ENCODE assay signal across 10 mouse cellular contexts in genomic region chr10:81175345-81175701, GRCm38 (mm10). TPM values are rescaled to one million over a fixed set of nuclear protein-coding genes. Genes with fewer than 3 reads are reported as not detected.
DNase-seq lines count a peak whose midpoint lies in the region; ATAC-seq and TF ChIP-seq lines count a peak whose summit lies in the region.
"Not testable (repeated sequence)": the region's sequence is repeated elsewhere in the genome, so short reads cannot be mapped to it uniquely, and the experiment has no call there.
"Had no signal": no experiment of that assay in that cellular context is flagged by ENCODE, and none has a peak within 500 bp of the region (broad histone marks: within the 10 kb centered on the region; RNA-seq: fewer than 3 reads in every experiment).

No protein-coding gene starts in this region.

- DNase-seq in embryonic facial prominence, embryonic 10.5 days (ENCODE audit: low spot score); hindbrain, embryonic 10.5 days (ENCODE audit: low spot score); spleen, adult 2 months (ENCODE audit: low read depth in 1 of 2, low spot score in 2 of 2): not testable (repeated sequence)

- TF ChIP-seq CTCF in E14TG2a.4 (conservative IDR thresholded peaks at IDR 0.05; ENCODE audit: low read length); spleen, adult 2 months (IDR thresholded peaks at IDR 0.05; ENCODE audit: extremely low read depth, insufficient read depth, insufficient read length, insufficient replicate concordance): not testable (repeated sequence)

- H3K4me3 ChIP-seq in E14TG2a.4 (replicated peaks; ENCODE audit: low read length): peak overlapping the region; percentile 99
- peak overlapping the region; percentile 58 for H3K4me3 ChIP-seq in embryonic facial prominence, embryonic 10.5 days
- H3K4me3 ChIP-seq in forebrain, embryonic 15.5 days: peak overlapping the region; percentile 36
- peak overlapping the region; percentile 100 for H3K4me3 ChIP-seq in hindbrain, embryonic 10.5 days
- peak overlapping the region; percentile 40 for H3K4me3 ChIP-seq in kidney, embryonic 15.5 days (replicated peaks)
- H3K4me3 ChIP-seq in liver, embryonic 12.5 days: peak overlapping the region; percentile 36
- H3K4me3 ChIP-seq in midbrain, embryonic 12.5 days: peak overlapping the region; percentile 42; the same call in 1 of the 2 replicates
- not testable (repeated sequence) for H3K4me3 ChIP-seq in spleen, adult 2 months (ENCODE audit: extremely low read depth, insufficient read depth, insufficient read length)

- H3K9me3 ChIP-seq in E14TG2a.4 (ENCODE audit: low read length); embryonic facial prominence, embryonic 10.5 days; forebrain, embryonic 15.5 days; hindbrain, embryonic 10.5 days; kidney, embryonic 15.5 days (replicated peaks); liver, embryonic 12.5 days (replicated peaks); midbrain, embryonic 12.5 days: not testable (repeated sequence)

- 20% methylated on average over 4 of the region's 4 CpGs for WGBS in embryonic facial prominence, embryonic 10.5 days
- 7% methylated on average over 4 of the region's 4 CpGs for WGBS in forebrain, embryonic 15.5 days
- WGBS in hindbrain, embryonic 10.5 days: 3% methylated on average over 4 of the region's 4 CpGs
- 10% methylated on average over 4 of the region's 4 CpGs for WGBS in kidney, embryonic 15.5 days
- 8% methylated on average over 4 of the region's 4 CpGs for WGBS in liver, embryonic 12.5 days (ENCODE audit: insufficient replicate concordance)
- 10% methylated on average over 4 of the region's 4 CpGs for WGBS in midbrain, embryonic 12.5 days
- 15% methylated on average over 4 of the region's 4 CpGs for WGBS in spleen, adult 2 months

- H3K4me1 ChIP-seq in E14TG2a.4 (replicated peaks; ENCODE audit: low read depth, low read length): peaks cover 61% of the 10 kb centered on the region
- H3K4me1 ChIP-seq in embryonic facial prominence, embryonic 10.5 days: peaks cover 63% of the 10 kb centered on the region
- peaks cover 58% of the 10 kb centered on the region for H3K4me1 ChIP-seq in forebrain, embryonic 15.5 days
- H3K4me1 ChIP-seq in hindbrain, embryonic 10.5 days (replicated peaks): peaks cover 56% of the 10 kb centered on the region
- H3K4me1 ChIP-seq in kidney, embryonic 15.5 days: peaks cover 62% of the 10 kb centered on the region
- H3K4me1 ChIP-seq in liver, embryonic 12.5 days: peaks cover 68% of the 10 kb centered on the region
- peaks cover 51% of the 10 kb centered on the region for H3K4me1 ChIP-seq in midbrain, embryonic 12.5 days
- H3K4me1 ChIP-seq in spleen, adult 2 months (ENCODE audit: control insufficient read depth, insufficient read depth, insufficient read length): peaks cover 14% of the 10 kb centered on the region; the same call in 1 of the 2 replicates

- peaks cover 37% of the 10 kb centered on the region for H3K36me3 ChIP-seq in E14TG2a.4 (ENCODE audit: insufficient read depth, low read length)
- peaks cover 34% of the 10 kb centered on the region for H3K36me3 ChIP-seq in embryonic facial prominence, embryonic 10.5 days (replicated peaks)
- H3K36me3 ChIP-seq in forebrain, embryonic 15.5 days: peaks cover 29% of the 10 kb centered on the region
- H3K36me3 ChIP-seq in hindbrain, embryonic 10.5 days: peaks cover 33% of the 10 kb centered on the region
- H3K36me3 ChIP-seq in kidney, embryonic 15.5 days: peaks cover 30% of the 10 kb centered on the region
- peaks cover 32% of the 10 kb centered on the region for H3K36me3 ChIP-seq in liver, embryonic 12.5 days
- peaks cover 31% of the 10 kb centered on the region for H3K36me3 ChIP-seq in midbrain, embryonic 12.5 days
- peaks cover 25% of the 10 kb centered on the region for H3K36me3 ChIP-seq in spleen, adult 2 months (ENCODE audit: control insufficient read depth, insufficient read depth, low read length)

- H3K9ac ChIP-seq in forebrain, embryonic 15.5 days (replicated peaks): peak overlapping the region; percentile 54
- peak overlapping the region; percentile 35; the same call in 1 of the 2 replicates for H3K9ac ChIP-seq in kidney, embryonic 15.5 days
- peak overlapping the region; percentile 40; the same call in 1 of the 2 replicates for H3K9ac ChIP-seq in liver, embryonic 12.5 days
- not testable (repeated sequence) for H3K9ac ChIP-seq in midbrain, embryonic 12.5 days (replicated peaks)

- not testable (repeated sequence) for ATAC-seq in forebrain, embryonic 15.5 days (replicated peaks); kidney, embryonic 15.5 days (replicated peaks; ENCODE audit: low FRiP score); liver, embryonic 12.5 days; midbrain, embryonic 12.5 days (ENCODE audit: low FRiP score, low read depth)

- H3K27ac ChIP-seq in embryonic facial prominence, embryonic 10.5 days (replicated peaks): peak overlapping the region; percentile 98
- H3K27ac ChIP-seq in forebrain, embryonic 15.5 days (replicated peaks): peak overlapping the region; percentile 92
- H3K27ac ChIP-seq in hindbrain, embryonic 10.5 days: peak overlapping the region; percentile 98
- peak overlapping the region; percentile 92 for H3K27ac ChIP-seq in kidney, embryonic 15.5 days
- peak overlapping the region; percentile 77 for H3K27ac ChIP-seq in liver, embryonic 12.5 days
- peak overlapping the region; percentile 93 for H3K27ac ChIP-seq in midbrain, embryonic 12.5 days (replicated peaks)
- H3K27ac ChIP-seq in spleen, adult 2 months (ENCODE audit: insufficient read depth, low read length): peak overlapping the region; percentile 52; the same call in 1 of the 2 replicates

- not testable (repeated sequence) for TF ChIP-seq POLR2A in spleen, adult 2 months (IDR thresholded peaks at IDR 0.05; ENCODE audit: low read depth, low read length)

- peak overlapping the region; percentile 74 for H3K4me2 ChIP-seq in forebrain, embryonic 15.5 days (replicated peaks)
- H3K4me2 ChIP-seq in kidney, embryonic 15.5 days: peak overlapping the region; percentile 83
- H3K4me2 ChIP-seq in liver, embryonic 12.5 days: peak overlapping the region; percentile 93
- peak overlapping the region; percentile 61 for H3K4me2 ChIP-seq in midbrain, embryonic 12.5 days (replicated peaks)

- H3K27me3 ChIP-seq in E14TG2a.4 (ENCODE audit: insufficient read depth, low read length); embryonic facial prominence, embryonic 10.5 days (replicated peaks; ENCODE audit: low read depth, poor library complexity, severe bottlenecking); forebrain, embryonic 15.5 days; hindbrain, embryonic 10.5 days (ENCODE audit: insufficient read depth, poor library complexity, severe bottlenecking); kidney, embryonic 15.5 days; liver, embryonic 12.5 days (replicated peaks); midbrain, embryonic 12.5 days; spleen, adult 2 months (ENCODE audit: control insufficient read depth, insufficient read depth, low read length): not testable (repeated sequence)

RNA-seq across cellular contexts. Expression of gene Eef2, which starts 1.1 kb away (rescaled TPM):
- 564 and 572 TPM in 2 replicates for polyA plus RNA-seq in embryonic facial prominence, embryonic 10.5 days (2016; fragmentation: Nextera tagmentation; extraction: Ambion mirVana)
- 633 and 637 TPM in 2 replicates for polyA plus RNA-seq in forebrain, embryonic 15.5 days (2015; fragmentation: Nextera tagmentation; extraction: Ambion mirVana)
- polyA plus RNA-seq in hindbrain, embryonic 10.5 days (2016; fragmentation: Nextera tagmentation; extraction: Ambion mirVana): 495 and 570 TPM in 2 replicates
- polyA plus RNA-seq in kidney, embryonic 15.5 days (2015; fragmentation: Nextera tagmentation; extraction: Ambion mirVana): 563 and 597 TPM in 2 replicates
- polyA plus RNA-seq in liver, embryonic 12.5 days (2016; fragmentation: Nextera tagmentation; extraction: Ambion mirVana): 440 and 450 TPM in 2 replicates
- 531 and 534 TPM in 2 replicates for polyA plus RNA-seq in midbrain, embryonic 12.5 days (2016; fragmentation: Nextera tagmentation; extraction: Ambion mirVana)
- 1,457 and 1,736 TPM in 2 replicates for polyA plus RNA-seq in spleen, adult 2 months (2012; rRNA removed)

RNA-seq across cellular contexts. Expression of gene Dapk3, which starts 7.5 kb away (rescaled TPM):
- polyA plus RNA-seq in embryonic facial prominence, embryonic 10.5 days (2016; fragmentation: Nextera tagmentation; extraction: Ambion mirVana): 51.5 and 53.2 TPM in 2 replicates
- polyA plus RNA-seq in forebrain, embryonic 15.5 days (2015; fragmentation: Nextera tagmentation; extraction: Ambion mirVana): 56.8 and 61.3 TPM in 2 replicates
- 58.3 and 75.6 TPM in 2 replicates for polyA plus RNA-seq in hindbrain, embryonic 10.5 days (2016; fragmentation: Nextera tagmentation; extraction: Ambion mirVana)
- polyA plus RNA-seq in kidney, embryonic 15.5 days (2015; fragmentation: Nextera tagmentation; extraction: Ambion mirVana): 41.0 and 47.9 TPM in 2 replicates
- 41.7 TPM in 2 replicates for polyA plus RNA-seq in liver, embryonic 12.5 days (2016; fragmentation: Nextera tagmentation; extraction: Ambion mirVana)
- polyA plus RNA-seq in midbrain, embryonic 12.5 days (2016; fragmentation: Nextera tagmentation; extraction: Ambion mirVana): 77.3 and 79.6 TPM in 2 replicates
- polyA plus RNA-seq in spleen, adult 2 months (2012; rRNA removed): 58.0 and 84.5 TPM in 2 replicates

RNA-seq across cellular contexts. Expression of gene Pias4, which starts 7.6 kb away (rescaled TPM):
- 62.2 and 66.3 TPM in 2 replicates for polyA plus RNA-seq in embryonic facial prominence, embryonic 10.5 days (2016; fragmentation: Nextera tagmentation; extraction: Ambion mirVana)
- 54.9 and 57.8 TPM in 2 replicates for polyA plus RNA-seq in forebrain, embryonic 15.5 days (2015; fragmentation: Nextera tagmentation; extraction: Ambion mirVana)
- 64.1 and 72.2 TPM in 2 replicates for polyA plus RNA-seq in hindbrain, embryonic 10.5 days (2016; fragmentation: Nextera tagmentation; extraction: Ambion mirVana)
- 48.6 and 51.2 TPM in 2 replicates for polyA plus RNA-seq in kidney, embryonic 15.5 days (2015; fragmentation: Nextera tagmentation; extraction: Ambion mirVana)
- polyA plus RNA-seq in liver, embryonic 12.5 days (2016; fragmentation: Nextera tagmentation; extraction: Ambion mirVana): 28.9 and 29.7 TPM in 2 replicates
- 58.6 and 64.9 TPM in 2 replicates for polyA plus RNA-seq in midbrain, embryonic 12.5 days (2016; fragmentation: Nextera tagmentation; extraction: Ambion mirVana)
- 36.1 and 45.8 TPM in 2 replicates for polyA plus RNA-seq in spleen, adult 2 months (2012; rRNA removed)

RNA-seq across cellular contexts. Expression of gene 4930442H23Rik, which starts 8.3 kb away (rescaled TPM):
- not detected in 2 replicates for polyA plus RNA-seq in embryonic facial prominence, embryonic 10.5 days (2016; fragmentation: Nextera tagmentation; extraction: Ambion mirVana)
- 0.14 and 0.19 TPM in 2 replicates for polyA plus RNA-seq in forebrain, embryonic 15.5 days (2015; fragmentation: Nextera tagmentation; extraction: Ambion mirVana)
- polyA plus RNA-seq in hindbrain, embryonic 10.5 days (2016; fragmentation: Nextera tagmentation; extraction: Ambion mirVana): not detected in 2 replicates
- polyA plus RNA-seq in kidney, embryonic 15.5 days (2015; fragmentation: Nextera tagmentation; extraction: Ambion mirVana): not detected in 2 replicates
- polyA plus RNA-seq in liver, embryonic 12.5 days (2016; fragmentation: Nextera tagmentation; extraction: Ambion mirVana): not detected in 2 replicates
- polyA plus RNA-seq in midbrain, embryonic 12.5 days (2016; fragmentation: Nextera tagmentation; extraction: Ambion mirVana): 0.18 TPM in 1 of 2 replicates, not detected in the other
- polyA plus RNA-seq in spleen, adult 2 months (2012; rRNA removed): not detected in 2 replicates
- polyA plus RNA-seq: cerebellum, adult 2 months had no signal

RNA-seq across cellular contexts. Expression of gene Nmrk2, which starts 26.5 kb away (rescaled TPM):
- not detected in 2 replicates for polyA plus RNA-seq in embryonic facial prominence, embryonic 10.5 days (2016; fragmentation: Nextera tagmentation; extraction: Ambion mirVana)
- 0.11 TPM in 1 of 2 replicates, not detected in the other for polyA plus RNA-seq in forebrain, embryonic 15.5 days (2015; fragmentation: Nextera tagmentation; extraction: Ambion mirVana)
- polyA plus RNA-seq in hindbrain, embryonic 10.5 days (2016; fragmentation: Nextera tagmentation; extraction: Ambion mirVana): not detected in 2 replicates
- 0.18 TPM in 1 of 2 replicates, not detected in the other for polyA plus RNA-seq in kidney, embryonic 15.5 days (2015; fragmentation: Nextera tagmentation; extraction: Ambion mirVana)
- not detected in 2 replicates for polyA plus RNA-seq in liver, embryonic 12.5 days (2016; fragmentation: Nextera tagmentation; extraction: Ambion mirVana)
- polyA plus RNA-seq in midbrain, embryonic 12.5 days (2016; fragmentation: Nextera tagmentation; extraction: Ambion mirVana): not detected in 2 replicates
- not detected in 2 replicates for polyA plus RNA-seq in spleen, adult 2 months (2012; rRNA removed)
- polyA plus RNA-seq: adrenal gland, adult 2 months had no signal
